Mouse (Mus musculus) intestine, embryonic 15.5 days (tissue): ENCODE results near the gene Hoxa3. TPM values are rescaled to one million over a fixed set of nuclear protein-coding genes. Genes with fewer than 3 reads are reported as not detected.

Source experiments
- microRNA counts: library from miRNA; unstranded; fragments of <30 nt; microRNA quantifications from one replicate; lab custom pipeline; 2016
- polyA plus RNA-seq: library from polyadenylated mRNA; unstranded; fragments of >200 nt; fragmentation: Nextera tagmentation; extraction: Ambion mirVana; gene quantifications from 2 replicates; pipeline ENCODE4 v1.2.1, GENCODE M21; 2015

Hoxa3 gene
- polyA plus RNA-seq, 1 experiment from 2014 or later, result 6.2 TPM

MicroRNAs encoded within 50 kb of the gene (microRNA counts, 519-probe panel; counts per million panel counts)
- 3,365 counts per million, percentile 83 among the panel's probes with 10 or more counts for microRNA mmu-miR-196b (lab: Ali Mortazavi, UCI)

Other genes starting within 250 kb of the Hoxa3 start
- gene Skap2, start 200.8 kb downstream of the Hoxa3 start, polyA plus RNA-seq, result 37.0 and 40.3 TPM in 2 replicates
- 0.86 and 1.2 TPM in 2 replicates for gene Hoxa1, start 55.0 kb downstream of the Hoxa3 start, polyA plus RNA-seq
- 7.4 and 8.6 TPM in 2 replicates for gene Hoxa2, start 48.5 kb downstream of the Hoxa3 start, polyA plus RNA-seq
- gene 5730596B20Rik, start 35.8 kb downstream of the Hoxa3 start, polyA plus RNA-seq, result 1.9 and 2.0 TPM in 2 replicates
- 3.7 and 4.5 TPM in 2 replicates for gene Hoxa4, start 21.6 kb downstream of the Hoxa3 start, polyA plus RNA-seq
- gene Hoxa5, start 8.7 kb downstream of the Hoxa3 start, polyA plus RNA-seq, result 22.9 and 25.1 TPM in 2 replicates
- gene Hoxa6, start 4.6 kb downstream of the Hoxa3 start, polyA plus RNA-seq, result 2.2 and 2.3 TPM in 2 replicates
- not detected in 2 replicates for gene Gm28308, start within 50 bp of the Hoxa3 start, polyA plus RNA-seq
- 7.5 and 9.4 TPM in 2 replicates for gene Hoxa7, start 8.5 kb upstream of the Hoxa3 start, polyA plus RNA-seq
- gene Hoxa9, start 17.8 kb upstream of the Hoxa3 start, polyA plus RNA-seq, result 5.3 and 6.3 TPM in 2 replicates
- gene Hoxa10, start 27.5 kb upstream of the Hoxa3 start, polyA plus RNA-seq, result 11.4 and 20.2 TPM in 2 replicates
- gene Hoxa11, start 32.5 kb upstream of the Hoxa3 start, polyA plus RNA-seq, result 2.0 and 3.3 TPM in 2 replicates
- 0.59 and 0.61 TPM in 2 replicates for gene Hoxa13, start 47.5 kb upstream of the Hoxa3 start, polyA plus RNA-seq
- gene Evx1, start 100.2 kb upstream of the Hoxa3 start, polyA plus RNA-seq, result 0.05 and 0.20 TPM in 2 replicates